Mouse (Mus musculus) liver, embryonic 14.5 days (tissue): ENCODE measurements at regions not wholly inside any gene's neighbourhood (a gene's known extent, or its start where the extent isn't known, plus 50 kb on each side); places are given as distances from the start of the nearest gene placed in this dataset.
"Not testable (repeated sequence)": the region's sequence is repeated elsewhere in the genome, so short reads cannot be mapped to it uniquely, and the experiment has no call there.

Source experiments
- CTCF ChIP-seq: IDR thresholded peaks from 2 replicates; pipeline ENCODE4 v1.5.1; 2016; ENCODE audit warnings: antibody characterized with exemption, low read depth, control low read depth
- EP300 ChIP-seq: IDR thresholded peaks from 2 replicates; pipeline ENCODE4 v1.6.1; 2016; ENCODE audit warnings: antibody characterized with exemption, low read depth

GRCm38 (mm10) chr13:4825749-4826148 lies 216.8 kb upstream of the Akr1e1 start:
- TF ChIP-seq CTCF, EP300: not testable (repeated sequence)
